Mouse (Mus musculus) thymus, postnatal 4 days (tissue): Measurements from ENCODE around the gene Il11ra2.
"Not testable (repeated sequence)": the region's sequence is repeated elsewhere in the genome, so short reads cannot be mapped to it uniquely, and the experiment has no call there.

ENCODE experiments used
- DNase-seq: peaks from one replicate; pipeline ENCODE4 v3.0.0; 2021

Gene Il11ra2

DNA sequence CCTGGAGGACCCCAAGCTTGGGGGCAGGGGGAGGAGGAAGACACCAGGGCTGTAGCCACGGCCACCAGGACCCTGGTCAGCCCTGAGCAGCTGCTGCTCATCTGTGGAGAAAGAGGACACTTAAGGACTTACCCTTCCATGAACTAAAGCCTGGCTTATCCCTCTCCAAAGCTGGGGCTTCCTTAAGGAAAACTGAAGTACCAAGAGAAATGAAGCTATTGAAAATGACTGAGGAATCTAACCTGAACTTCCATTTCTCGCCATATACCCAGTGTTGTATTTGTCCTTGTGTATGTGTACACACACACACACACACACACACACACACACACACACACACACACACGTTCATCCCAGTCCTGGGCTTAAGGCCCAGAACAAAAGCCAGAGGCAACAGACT, at the start of gene Il11ra2:
Il11ra2 (minus strand) TSS at position 101 of the 400 bp plus-strand sequence.
- DNase-seq: not testable (repeated sequence)

DNA sequence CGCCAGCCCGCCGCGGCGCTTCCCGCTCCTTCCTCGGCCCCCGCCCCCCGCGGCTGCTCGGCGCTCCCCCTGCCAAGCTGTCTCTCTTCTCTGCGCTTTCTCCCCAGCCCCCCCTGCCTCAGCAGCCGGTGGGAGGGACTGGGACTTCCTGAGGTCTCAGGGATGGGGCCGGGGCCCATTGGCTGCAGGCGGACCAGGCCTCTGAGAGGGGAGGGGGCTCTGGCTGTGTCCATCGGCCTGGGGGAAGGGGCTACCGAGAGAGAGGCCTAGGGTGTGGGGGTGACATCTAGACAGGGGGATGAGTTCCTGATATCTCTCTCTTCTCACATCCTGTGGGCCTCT, 20.5 kb upstream of the Il11ra2 start:
- not testable (repeated sequence) for DNase-seq

DNA sequence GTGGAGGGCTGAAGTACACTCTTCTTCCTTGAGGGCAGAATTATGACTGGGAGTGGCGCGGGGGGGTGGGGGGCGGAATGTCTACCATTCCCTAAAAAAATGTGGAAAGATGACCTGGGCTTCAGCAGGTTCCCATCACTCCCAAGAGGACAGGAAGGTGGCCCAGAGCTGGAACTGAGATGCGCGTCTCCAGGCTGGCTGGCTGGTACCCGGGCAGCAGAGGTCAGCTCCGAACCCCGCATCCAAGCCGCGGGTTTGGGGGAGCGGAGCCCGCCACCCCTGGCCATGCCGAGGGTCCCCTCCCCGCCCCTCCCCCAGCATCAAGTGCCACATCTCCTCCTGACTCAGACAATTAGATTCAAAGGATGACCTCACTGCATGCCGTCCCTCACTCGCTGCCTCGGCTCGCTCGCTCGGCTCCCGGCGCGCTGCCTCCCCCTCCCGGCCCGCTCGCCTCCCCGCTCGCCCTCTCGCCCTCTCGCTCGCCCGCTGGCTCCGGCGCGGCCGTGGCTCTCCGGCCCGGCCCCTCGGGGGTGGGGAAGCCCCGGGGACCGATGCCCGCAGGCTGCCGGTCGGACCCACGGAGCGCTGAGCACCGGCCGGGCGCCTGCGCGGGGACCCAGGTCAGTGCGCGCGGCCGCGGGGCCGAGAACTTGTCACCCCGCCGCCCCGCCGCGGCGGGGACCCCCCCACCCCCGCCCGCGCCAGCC, 19.9 kb upstream of the Il11ra2 start:
- not testable (repeated sequence) for DNase-seq

DNA sequence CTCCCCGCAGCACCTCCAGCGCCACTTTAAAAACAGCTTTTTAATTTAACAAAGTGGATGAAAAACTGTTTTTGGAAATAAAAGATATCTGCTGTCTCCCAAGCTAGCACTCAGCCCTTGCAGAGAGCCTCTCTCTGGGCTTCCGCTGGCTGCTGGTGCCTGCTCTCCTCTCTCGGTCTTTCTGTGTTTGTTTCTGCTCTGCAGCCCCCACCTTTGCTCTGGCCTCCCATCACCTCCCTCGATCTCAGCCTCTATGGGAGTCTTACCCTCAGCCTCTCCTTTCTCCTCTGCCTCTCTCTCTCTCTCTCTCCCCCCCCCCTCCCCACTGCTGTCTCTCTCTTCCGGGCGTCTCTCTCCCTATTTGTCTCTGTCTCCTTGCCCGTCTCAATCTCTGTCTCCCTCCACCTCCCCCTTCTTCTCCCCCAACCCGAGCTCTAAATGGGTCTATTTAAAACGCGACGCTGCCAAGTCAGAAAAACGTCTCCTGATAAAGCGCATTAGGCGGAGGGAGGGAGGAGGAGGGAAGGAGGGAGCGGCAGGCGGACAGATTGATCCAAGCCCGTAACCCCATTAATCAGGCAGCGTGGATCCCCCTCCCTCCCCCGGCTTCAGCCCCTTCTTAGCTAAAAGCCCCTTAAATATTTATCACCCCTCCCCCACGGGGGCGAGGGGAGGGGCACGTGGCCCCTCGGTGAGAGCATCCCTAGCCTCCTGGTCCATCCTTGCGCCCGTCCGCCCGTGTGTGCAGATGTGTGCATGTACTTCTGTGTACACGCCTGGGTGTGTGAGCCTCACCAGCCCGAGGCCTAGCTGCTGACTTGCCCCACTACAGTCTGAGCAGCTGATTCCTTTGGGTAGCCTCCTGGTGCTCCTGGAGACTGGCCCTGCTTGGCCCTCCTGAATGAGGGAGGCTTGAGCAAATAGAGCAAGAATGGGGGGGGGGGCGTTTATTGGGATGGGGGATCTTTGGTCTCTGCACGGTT, 19.0 kb upstream of the Il11ra2 start:
- not testable (repeated sequence) for DNase-seq

DNA sequence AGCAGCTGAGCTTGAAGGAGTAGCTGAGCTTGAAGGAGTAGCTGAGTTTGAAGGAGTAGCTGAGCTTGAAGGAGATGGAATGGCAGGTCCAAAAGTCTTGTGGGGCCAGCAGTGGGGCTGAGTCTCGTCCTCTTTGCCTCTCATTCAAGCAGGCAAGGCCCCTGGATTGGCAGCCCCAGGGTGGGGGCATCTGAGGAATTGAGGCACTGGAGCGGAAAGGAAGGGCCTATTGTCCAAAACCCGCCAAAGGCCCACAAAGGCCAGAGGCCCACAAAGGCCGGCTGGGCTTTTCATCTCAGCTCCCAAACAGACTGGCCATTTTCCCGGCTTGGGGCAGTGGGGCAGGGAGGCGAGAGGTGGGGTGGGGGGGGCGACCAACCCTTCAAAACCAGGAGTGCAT, 17.7 kb upstream of the Il11ra2 start:
- DNase-seq: not testable (repeated sequence)

DNA sequence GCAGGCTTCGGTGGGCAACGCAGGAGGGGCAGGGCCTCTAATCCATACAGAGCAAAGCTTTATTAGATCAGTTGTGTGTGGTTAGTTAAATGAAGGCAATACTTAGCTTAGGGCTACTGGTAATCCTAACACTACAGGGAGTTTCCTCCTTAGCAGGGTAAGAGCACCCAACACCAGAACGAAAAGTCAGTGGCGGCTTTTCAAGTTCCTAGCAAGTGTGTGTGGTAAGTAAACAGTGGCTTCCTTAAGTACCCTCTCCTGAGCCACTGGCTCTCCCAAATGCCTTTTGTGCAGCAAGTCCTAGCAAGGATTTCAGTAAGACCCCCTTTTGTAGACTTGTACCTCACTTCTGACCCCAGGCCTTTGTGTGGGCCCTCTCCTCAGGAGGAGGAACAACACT, 13.7 kb upstream of the Il11ra2 start:
- not testable (repeated sequence) for DNase-seq

DNA sequence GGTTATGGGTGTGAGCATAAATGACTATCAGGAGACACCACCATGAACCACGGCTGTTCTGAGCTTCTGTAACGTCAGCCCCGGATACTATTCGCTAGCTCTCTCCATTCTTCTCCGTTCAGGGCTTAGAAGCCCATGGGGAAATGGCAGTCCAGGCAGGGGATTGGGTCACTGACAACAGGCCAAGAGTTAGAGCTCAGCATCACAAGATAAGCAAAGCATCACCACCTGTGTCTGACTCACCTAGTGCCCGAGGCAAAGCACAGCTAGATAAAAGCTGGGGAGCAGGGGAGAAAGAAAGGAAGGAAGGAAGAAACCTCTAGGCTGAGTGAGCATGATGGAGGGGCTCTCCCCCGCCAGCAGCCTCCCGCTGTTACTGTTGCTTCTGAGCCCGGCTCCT, 6.7 kb downstream of the Il11ra2 start, which contains the start of gene Ccl27b:
Ccl27b (plus strand) TSS at position 301 of the 400 bp plus-strand sequence.
- DNase-seq: not testable (repeated sequence)

DNA sequence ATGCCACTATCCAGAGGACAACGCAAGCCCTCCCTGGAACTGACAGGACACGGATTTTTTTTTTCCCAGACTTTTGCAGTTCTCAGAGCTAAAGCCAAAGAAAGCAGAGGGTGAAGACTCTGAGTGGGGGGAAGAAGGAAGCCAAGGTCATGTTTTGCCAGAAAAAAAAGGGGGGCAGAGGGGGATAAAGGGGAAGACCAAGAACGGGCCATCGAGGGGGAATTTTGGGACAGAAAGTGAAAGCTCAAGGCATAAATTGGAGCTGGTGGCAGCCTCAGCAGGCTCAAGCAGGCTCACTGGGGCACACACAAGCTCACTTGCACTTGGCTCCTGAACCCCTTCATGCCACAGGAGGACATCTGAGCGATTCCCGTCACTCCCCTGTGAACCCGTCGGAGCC, 32.3 kb downstream of the Il11ra2 start, which contains the start of gene Gm2564:
Gm2564 (plus strand) TSS at position 301 of the 400 bp plus-strand sequence.
- not testable (repeated sequence) for DNase-seq

DNA sequence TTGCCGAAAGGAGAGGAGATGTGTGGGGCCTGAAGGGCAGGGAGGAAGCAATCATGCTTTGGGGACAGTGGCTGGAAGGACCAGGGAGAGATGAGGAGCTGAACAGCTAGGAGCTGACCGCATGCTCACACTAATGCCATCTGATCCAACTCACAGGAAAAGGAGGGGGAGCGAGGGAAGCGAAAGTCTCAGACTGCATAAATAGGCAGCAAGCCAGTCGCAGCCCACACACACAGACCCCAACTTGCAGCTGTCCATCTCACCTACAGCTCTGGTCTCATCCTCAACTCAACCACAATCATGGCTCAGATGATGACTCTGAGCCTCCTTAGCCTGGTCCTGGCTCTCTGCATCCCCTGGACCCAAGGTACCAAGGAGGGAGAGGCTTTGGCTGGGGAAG, 49.8 kb downstream of the Il11ra2 start, which contains the start of gene Gm10591:
Gm10591 (plus strand) TSS at position 301 of the 400 bp plus-strand sequence.
- DNase-seq: not testable (repeated sequence)
